Mouse (Mus musculus) liver, embryonic 15.5 days (tissue): ENCODE data around the gene Gsta3. TPM values are rescaled to one million over a fixed set of nuclear protein-coding genes. Genes with fewer than 3 reads are reported as not detected.

Experiments used
- ATAC-seq: fragments of 200-750 bp; cut with Nextera tagmentation; 2 replicates; pipeline ENCODE4 v1.8.0; 2017; ENCODE audit warnings: moderate number of reproducible peaks, mild to moderate bottlenecking, moderate library complexity; ENCODE audit not compliant: insufficient read depth
- H3K27ac ChIP-seq: fragments of 300-500 bp; sonication (generic); replicated peaks from 2 replicates; pipeline ENCODE4 v1.5.1; 2015; ENCODE audit warnings: mild to moderate bottlenecking, inconsistent platforms
- H3K27me3 ChIP-seq: fragments of 300-500 bp; sonication (generic); 2 replicates; pipeline ENCODE4 v1.6.1; 2015; ENCODE audit warnings: mild to moderate bottlenecking, inconsistent platforms
- H3K36me3 ChIP-seq: fragments of 300-500 bp; sonication (generic); replicated peaks from 2 replicates; pipeline ENCODE4 v1.6.1; 2015; ENCODE audit warnings: moderate library complexity, mild to moderate bottlenecking, inconsistent platforms
- H3K4me1 ChIP-seq: fragments of 300-500 bp; sonication (generic); replicated peaks from 2 replicates; pipeline ENCODE4 v1.6.1; 2015; ENCODE audit warnings: inconsistent platforms
- H3K4me2 ChIP-seq: fragments of 300-500 bp; sonication (generic); 2 replicates; pipeline ENCODE4 v1.6.1; 2015; ENCODE audit warnings: moderate library complexity, mild to moderate bottlenecking, inconsistent platforms
- H3K4me3 ChIP-seq: fragments of 300-500 bp; sonication (generic); replicated peaks from 2 replicates; pipeline ENCODE4 v1.5.1; 2015; ENCODE audit warnings: mild to moderate bottlenecking, inconsistent platforms
- H3K9ac ChIP-seq: fragments of 300-500 bp; sonication (generic); 2 replicates; pipeline ENCODE4 v1.6.1; 2015; ENCODE audit warnings: moderate library complexity, mild to moderate bottlenecking, inconsistent platforms
- H3K9me3 ChIP-seq: fragments of 300-500 bp; sonication (generic); replicated peaks from 2 replicates; pipeline ENCODE4 v1.6.1; 2016; ENCODE audit warnings: inconsistent platforms
- WGBS: fragments of 180-500 bp; shearing (Covaris S2); methylation state at CpG from one replicate; pipeline ENCODE4 v1.1.7; 2015; ENCODE audit warnings: mixed read lengths; ENCODE audit not compliant: insufficient replicate concordance; 5-methylcytosine and 5-hydroxymethylcytosine counted together
- polyA plus RNA-seq: library from polyadenylated mRNA; unstranded; fragments of >200 nt; fragmentation: Nextera tagmentation; extraction: Ambion mirVana; gene quantifications from 2 replicates; pipeline ENCODE4 v1.2.1, GENCODE M21; 2015

Gene Gsta3
- polyA plus RNA-seq, 1 experiment from 2014 or later = 102 TPM

DNA sequence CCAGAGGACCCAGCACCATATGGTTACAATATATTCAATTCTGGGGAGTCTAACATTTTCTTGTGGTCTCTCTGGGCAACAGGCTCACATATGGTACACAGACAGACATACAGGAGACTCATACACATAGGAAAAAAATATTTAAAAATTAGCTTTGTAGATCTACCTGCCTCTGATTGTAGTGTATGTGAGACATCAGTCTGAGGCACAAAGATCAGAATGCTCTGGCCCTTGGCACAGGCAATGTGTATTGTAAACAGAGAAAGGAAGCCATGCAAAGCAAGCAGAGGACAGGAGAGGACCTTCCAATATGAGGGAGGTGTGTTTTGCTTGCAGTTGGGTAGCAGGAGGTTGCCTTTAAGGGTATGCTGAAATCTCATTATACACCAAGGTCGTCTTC lies 7.9 kb upstream of the Gsta3 start:
- Histone ChIP-seq H3K4me3 (no peak overlapping the region), H3K27me3 (no peaks in the 10 kb centered on the region), H3K36me3 (no peaks in the 10 kb centered on the region), H3K9ac (no peak overlapping the region), H3K9me3 (no peaks in the 10 kb centered on the region), H3K4me2 (no peak overlapping the region), H3K27ac (peak overlapping the region; percentile 56), H3K4me1 (no peaks in the 10 kb centered on the region)
- no peak for ATAC-seq
- 68% methylated on average over 1 of the region's 1 CpGs for WGBS

DNA sequence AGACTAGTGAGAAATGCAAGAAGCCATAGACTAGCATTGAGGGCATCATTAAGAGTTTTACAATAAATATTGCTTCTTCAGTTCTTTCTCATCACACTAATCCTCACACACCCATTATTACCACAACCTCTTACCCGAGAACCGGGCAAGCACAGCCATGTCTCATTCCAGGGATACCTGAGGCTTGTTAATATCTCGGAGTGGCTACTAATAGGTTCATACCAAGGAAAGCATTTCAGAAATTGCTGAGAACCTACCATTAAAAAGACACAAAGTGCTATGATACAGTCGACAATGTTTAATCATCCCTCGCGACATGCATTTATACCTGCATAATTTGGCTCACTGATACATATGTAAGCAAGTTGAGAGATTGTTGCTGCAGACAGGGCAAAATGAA lies 5.0 kb upstream of the Gsta3 start:
- 71% methylated on average over 6 of the region's 6 CpGs for WGBS

DNA sequence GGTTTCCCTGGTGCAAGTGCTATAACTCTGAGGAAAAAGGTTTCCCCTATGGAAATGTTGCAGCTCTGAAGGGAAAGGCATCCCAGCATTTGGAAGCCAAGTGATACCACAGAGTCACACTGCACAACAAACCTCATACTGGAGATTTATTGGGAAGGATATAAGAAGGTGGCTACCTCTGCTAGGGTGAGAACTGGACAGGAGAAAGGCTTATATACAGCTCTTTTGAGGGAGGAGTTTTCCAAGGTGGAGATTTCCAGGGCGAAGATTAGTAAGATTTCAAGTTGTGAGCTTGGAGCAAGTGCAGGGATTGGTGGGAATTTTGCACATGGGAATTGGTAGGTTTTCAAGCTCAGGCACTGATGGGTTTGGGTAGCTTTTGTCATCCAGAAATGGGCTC lies 707 bp downstream of the Gsta3 start:
- Histone ChIP-seq H3K27me3 (no peaks in the 10 kb centered on the region), H3K27ac (0 out of 2 replicates have a peak overlapping the region, but pooled peaks have one; percentile 19), H3K36me3 (no peaks in the 10 kb centered on the region), H3K4me3 (peak overlapping the region; percentile 32), H3K9ac (no peak overlapping the region; the same call in 1 of the 2 replicates), H3K9me3 (no peaks in the 10 kb centered on the region), H3K4me1 (peaks cover 8% of the 10 kb centered on the region), H3K4me2 (peak overlapping the region; percentile 35)
- 56% methylated on average over 1 of the region's 1 CpGs for WGBS
- no peak; the same call in 1 of the 2 replicates for ATAC-seq

More for the DNA sequence above, 5.0 kb upstream of the Gsta3 start:
- Histone ChIP-seq H3K4me2 (no peak overlapping the region), H3K36me3 (no peaks in the 10 kb centered on the region), H3K4me1 (peaks cover 8% of the 10 kb centered on the region), H3K9ac (no peak overlapping the region), H3K27me3 (no peaks in the 10 kb centered on the region), H3K27ac (no peak overlapping the region), H3K4me3 (no peak overlapping the region), H3K9me3 (no peaks in the 10 kb centered on the region)
- no peak for ATAC-seq

DNA sequence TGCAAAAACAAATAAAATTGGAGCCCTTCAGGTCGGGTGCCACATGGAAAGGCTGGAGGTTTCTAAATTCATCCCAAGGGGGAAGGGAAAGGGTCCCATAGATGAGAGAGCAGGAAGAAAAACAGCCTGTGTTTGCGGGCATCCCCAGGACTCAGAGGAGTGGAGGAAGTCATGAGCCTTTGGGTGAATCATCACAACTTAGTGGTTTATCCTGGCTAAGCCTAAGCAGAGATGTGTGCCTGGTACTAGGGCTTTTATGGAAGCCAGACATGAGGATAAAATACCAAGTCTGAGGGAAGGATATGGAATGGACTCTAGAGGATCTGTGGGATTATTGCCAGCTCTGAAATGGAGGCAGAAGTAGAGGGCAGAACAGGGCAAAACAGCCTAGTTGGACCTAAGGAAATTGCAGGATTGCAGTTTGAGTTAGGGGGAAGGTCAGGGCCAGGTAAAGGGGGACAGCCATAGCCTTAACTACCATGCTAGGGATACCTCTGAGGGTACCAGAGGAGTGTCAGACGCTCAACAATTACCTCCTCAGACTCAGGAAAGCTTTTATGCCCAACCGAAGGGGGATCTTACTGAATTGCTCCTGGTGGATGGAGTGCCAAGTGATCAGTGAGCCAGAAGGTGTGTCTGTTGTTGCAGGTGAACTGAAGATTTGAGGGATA lies 4.0 kb downstream of the Gsta3 start:
- H3K4me1 ChIP-seq = peaks cover 12% of the 10 kb centered on the region
- 40% methylated on average over 4 of the region's 4 CpGs for WGBS
- H3K27me3 ChIP-seq = no peaks in the 10 kb centered on the region
- no peak overlapping the region for H3K4me3 ChIP-seq
- H3K4me2 ChIP-seq = 0 out of 2 replicates have a peak overlapping the region, but pooled peaks have one; percentile 16
- no peak overlapping the region for H3K9ac ChIP-seq
- no peak for ATAC-seq
- no peaks in the 10 kb centered on the region for H3K36me3 ChIP-seq
- no peaks in the 10 kb centered on the region for H3K9me3 ChIP-seq
- no peak overlapping the region for H3K27ac ChIP-seq

GRCm38 (mm10) chr1:21246136-21246535 lies 5.7 kb downstream of the Gsta3 start:
- no peak overlapping the region for H3K4me2 ChIP-seq
- 0 out of 2 replicates have a peak, but pooled peaks cover 4% of the 10 kb centered on the region for H3K4me1 ChIP-seq
- no peak for ATAC-seq
- H3K36me3 ChIP-seq = no peaks in the 10 kb centered on the region
- H3K4me3 ChIP-seq = no peak overlapping the region
- no peaks in the 10 kb centered on the region for H3K9me3 ChIP-seq
- no peak overlapping the region for H3K27ac ChIP-seq
- H3K9ac ChIP-seq = no peak overlapping the region
- H3K27me3 ChIP-seq = no peaks in the 10 kb centered on the region
- 55% methylated on average over 3 of the region's 3 CpGs for WGBS

GRCm38 (mm10) chr1:21247896-21248295 lies 7.5 kb downstream of the Gsta3 start:
- Histone ChIP-seq H3K27me3 (no peaks in the 10 kb centered on the region), H3K36me3 (no peaks in the 10 kb centered on the region), H3K4me3 (no peak overlapping the region), H3K9ac (no peak overlapping the region), H3K4me1 (0 out of 2 replicates have a peak, but pooled peaks cover 7% of the 10 kb centered on the region), H3K4me2 (no peak overlapping the region), H3K9me3 (no peaks in the 10 kb centered on the region), H3K27ac (no peak overlapping the region)
- no peak for ATAC-seq

GRCm38 (mm10) chr1:21248560-21249390 lies 8.4 kb downstream of the Gsta3 start:
- 46% methylated on average over 9 of the region's 9 CpGs for WGBS

GRCm38 (mm10) chr1:21251661-21252060 lies 11.3 kb downstream of the Gsta3 start:
- Histone ChIP-seq H3K9ac (no peak overlapping the region), H3K27me3 (no peaks in the 10 kb centered on the region), H3K4me2 (no peak overlapping the region), H3K4me3 (no peak overlapping the region), H3K9me3 (no peaks in the 10 kb centered on the region), H3K27ac (no peak overlapping the region), H3K36me3 (no peaks in the 10 kb centered on the region), H3K4me1 (0 out of 2 replicates have a peak, but pooled peaks cover 7% of the 10 kb centered on the region)
- no peak for ATAC-seq
- WGBS = 73% methylated on average over 6 of the region's 6 CpGs

More at GRCm38 (mm10) chr1:21248560-21249390, 8.4 kb downstream of the Gsta3 start:
- Histone ChIP-seq H3K36me3 (no peaks in the 10 kb centered on the region), H3K4me2 (no peak overlapping the region), H3K4me3 (no peak overlapping the region), H3K9ac (no peak overlapping the region), H3K27ac (no peak overlapping the region), H3K27me3 (no peaks in the 10 kb centered on the region), H3K9me3 (no peaks in the 10 kb centered on the region), H3K4me1 (0 out of 2 replicates have a peak, but pooled peaks cover 7% of the 10 kb centered on the region)
- ATAC-seq = no peak

DNA sequence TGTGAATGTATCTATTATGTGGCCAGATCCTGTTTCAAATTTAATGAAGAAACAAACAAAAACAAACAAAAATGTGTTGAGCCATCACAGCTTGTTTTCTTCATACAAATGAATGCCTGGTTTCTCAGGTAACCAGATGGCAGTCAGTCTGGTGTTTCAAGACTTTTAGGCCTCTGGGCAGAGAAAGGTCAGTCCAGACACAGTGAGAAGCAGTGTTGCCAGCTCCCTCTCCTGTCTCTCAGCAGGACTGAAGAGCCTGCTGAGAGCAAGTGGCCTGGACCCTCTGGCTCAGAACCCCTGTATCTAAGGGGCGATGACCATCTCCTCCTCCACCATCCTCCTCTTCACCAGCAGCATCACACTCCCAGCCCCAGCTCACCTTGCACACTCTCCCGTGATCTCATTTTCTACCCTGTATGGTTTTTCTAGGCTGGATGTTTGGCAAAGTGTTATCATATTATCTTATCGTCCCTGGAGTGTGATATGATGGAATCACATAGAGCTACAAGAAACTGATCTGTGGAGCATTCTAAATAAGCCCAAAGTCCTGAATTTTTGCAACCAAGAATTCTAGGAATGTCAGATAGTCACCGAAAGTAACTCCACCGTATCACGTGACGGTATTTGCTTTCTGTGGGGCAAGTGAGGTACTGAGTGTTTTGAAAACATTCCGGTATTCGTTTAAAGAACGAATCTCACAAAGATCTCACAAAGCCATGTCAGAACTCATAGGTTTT lies 12.3 kb downstream of the Gsta3 start:
- Histone ChIP-seq H3K27ac (no peak overlapping the region), H3K9me3 (no peaks in the 10 kb centered on the region), H3K4me2 (no peak overlapping the region), H3K36me3 (no peaks in the 10 kb centered on the region), H3K9ac (no peak overlapping the region), H3K4me1 (0 out of 2 replicates have a peak, but pooled peaks cover 7% of the 10 kb centered on the region), H3K27me3 (no peaks in the 10 kb centered on the region), H3K4me3 (no peak overlapping the region)
- ATAC-seq = no peak
- WGBS = 61% methylated on average over 10 of the region's 10 CpGs

DNA sequence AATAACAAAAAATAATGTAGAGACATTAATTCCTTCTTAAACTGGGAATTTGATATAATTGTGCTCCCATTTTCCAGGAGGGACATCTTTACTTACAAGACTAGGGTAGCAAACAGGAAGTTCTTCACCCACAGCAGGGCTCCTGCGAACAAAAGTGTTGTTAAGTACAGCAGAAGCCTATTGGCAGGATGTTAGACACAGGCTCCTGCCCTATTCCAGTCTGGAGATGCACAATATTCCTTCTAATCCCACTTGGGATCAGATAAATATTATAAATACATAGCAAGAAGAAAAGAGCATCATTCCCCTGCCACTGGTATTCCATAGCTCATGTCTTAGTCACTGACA lies 12.9 kb downstream of the Gsta3 start:
- no peak for ATAC-seq
- no peaks in the 10 kb centered on the region for H3K27me3 ChIP-seq
- 0 out of 2 replicates have a peak, but pooled peaks cover 7% of the 10 kb centered on the region for H3K4me1 ChIP-seq
- H3K36me3 ChIP-seq = no peaks in the 10 kb centered on the region
- no peak overlapping the region for H3K4me2 ChIP-seq
- H3K27ac ChIP-seq = no peak overlapping the region
- no peaks in the 10 kb centered on the region for H3K9me3 ChIP-seq
- 52% methylated on average over 1 of the region's 1 CpGs for WGBS
- H3K4me3 ChIP-seq = no peak overlapping the region
- no peak overlapping the region for H3K9ac ChIP-seq

DNA sequence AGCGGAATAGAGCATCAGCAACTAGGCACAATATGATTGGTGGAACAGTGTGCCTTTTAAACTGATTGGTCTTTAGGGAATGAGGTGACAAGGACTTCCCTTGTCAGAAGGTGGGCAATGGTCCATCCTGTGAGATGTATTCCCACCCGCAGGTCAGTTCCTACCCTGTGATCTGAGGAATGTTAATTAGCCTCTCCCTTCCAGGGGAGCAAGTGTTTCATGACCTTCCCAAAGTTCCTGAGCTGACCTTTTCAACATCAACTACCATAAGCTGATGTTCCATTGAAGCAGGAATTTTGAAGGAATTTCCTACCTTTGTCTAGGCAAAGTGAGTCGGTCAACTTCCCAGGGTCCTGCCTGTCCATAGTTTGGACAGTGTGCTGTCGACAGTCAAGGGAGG lies 13.5 kb downstream of the Gsta3 start:
- Histone ChIP-seq H3K27me3 (no peaks in the 10 kb centered on the region), H3K9ac (no peak overlapping the region), H3K9me3 (no peaks in the 10 kb centered on the region), H3K4me1 (0 out of 2 replicates have a peak, but pooled peaks cover 5% of the 10 kb centered on the region), H3K36me3 (no peaks in the 10 kb centered on the region), H3K4me3 (no peak overlapping the region), H3K4me2 (no peak overlapping the region), H3K27ac (no peak overlapping the region)
- WGBS = 55% methylated on average over 4 of the region's 4 CpGs
- ATAC-seq = no peak
